Mouse (Mus musculus) left cerebral cortex, postnatal 25 days (tissue): ENCODE results near the gene Pde10a. TPM values are rescaled to one million over a fixed set of nuclear protein-coding genes. Genes with fewer than 3 reads are reported as not detected.

Source experiments
- DNase-seq, 2 experiments: peaks; one replicate each; pipeline ENCODE4 v3.0.0; 2022; ENCODE audit warnings: low spot score in 2 of 2, mixed read lengths in 1 of 2
- intact Hi-C: fragments of 180-260 bp; cut with DNase I; formaldehyde crosslinking; loops from one replicate; pipeline ENCODE4 v1.15.1; 2025
- total RNA-seq, 2 experiments: library from RNA; stranded (reverse); gene quantifications; 2 replicates each; pipeline ENCODE4 v1.2.3; 2021

Pde10a gene
- total RNA-seq, 2 experiments from 2014 or later, result 64.8 to 174 TPM

- DNase-seq, result no peak
- intact Hi-C loops, result no loop called here
Observed at GRCm38 (mm10) chr17:8809771-8810170, 284.6 kb downstream of the Pde10a start.

DNA sequence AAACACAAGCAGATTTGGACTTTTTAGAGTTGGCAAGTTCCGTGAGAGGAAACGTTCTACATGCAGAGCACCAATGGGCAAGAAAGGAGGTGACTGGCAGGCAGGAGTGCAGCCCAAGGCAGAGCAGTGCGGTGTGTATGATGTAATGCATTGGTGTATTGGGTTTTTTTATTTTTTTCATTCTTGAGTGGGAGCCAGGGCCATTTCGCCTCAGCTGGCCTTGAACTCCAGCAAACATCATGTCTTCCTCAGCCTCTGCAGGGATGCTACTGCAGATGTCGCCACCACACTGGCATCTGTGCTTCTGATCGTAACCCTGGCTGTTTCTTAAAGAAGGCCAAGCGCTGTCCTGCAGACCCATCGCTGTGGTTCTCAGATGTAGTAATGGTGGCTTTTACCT, 285.0 kb downstream of the Pde10a start:
- intact Hi-C loops, result no loop called here
- no peak for DNase-seq

DNA sequence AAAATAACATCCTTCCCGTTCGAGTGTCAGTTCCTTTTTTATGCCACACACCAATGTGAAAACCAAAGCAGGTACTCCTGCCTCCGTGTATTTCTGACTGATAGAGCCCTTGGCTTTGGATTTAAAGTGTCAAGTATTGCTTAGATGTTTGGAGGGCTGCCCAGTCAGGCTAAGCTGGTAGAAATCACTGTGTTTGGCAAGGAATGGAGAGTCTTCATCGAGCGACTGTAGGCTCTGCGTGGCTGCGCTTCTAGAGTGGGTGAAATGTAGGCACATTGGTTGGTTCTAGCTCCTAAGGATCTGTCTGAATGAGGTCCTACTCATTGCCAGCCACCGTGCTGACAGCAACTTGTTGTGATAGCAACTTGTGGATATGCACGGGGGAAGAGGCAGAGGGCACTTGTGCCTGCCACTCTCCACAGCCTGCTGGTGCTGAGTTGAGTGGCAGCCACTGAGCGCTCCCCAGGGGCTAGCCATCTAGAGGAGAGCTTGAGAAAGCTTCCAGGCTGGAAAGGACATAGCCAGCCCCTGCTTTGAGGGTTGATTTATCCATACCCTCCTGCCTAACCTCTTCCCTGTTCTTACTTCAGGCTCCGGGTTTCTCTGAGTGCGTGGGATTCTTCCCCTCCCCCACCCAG, 287.2 kb downstream of the Pde10a start:
- DNase-seq, result peak in 1 of 2 experiments; percentile 69
- intact Hi-C loops, result no loop called here

DNA sequence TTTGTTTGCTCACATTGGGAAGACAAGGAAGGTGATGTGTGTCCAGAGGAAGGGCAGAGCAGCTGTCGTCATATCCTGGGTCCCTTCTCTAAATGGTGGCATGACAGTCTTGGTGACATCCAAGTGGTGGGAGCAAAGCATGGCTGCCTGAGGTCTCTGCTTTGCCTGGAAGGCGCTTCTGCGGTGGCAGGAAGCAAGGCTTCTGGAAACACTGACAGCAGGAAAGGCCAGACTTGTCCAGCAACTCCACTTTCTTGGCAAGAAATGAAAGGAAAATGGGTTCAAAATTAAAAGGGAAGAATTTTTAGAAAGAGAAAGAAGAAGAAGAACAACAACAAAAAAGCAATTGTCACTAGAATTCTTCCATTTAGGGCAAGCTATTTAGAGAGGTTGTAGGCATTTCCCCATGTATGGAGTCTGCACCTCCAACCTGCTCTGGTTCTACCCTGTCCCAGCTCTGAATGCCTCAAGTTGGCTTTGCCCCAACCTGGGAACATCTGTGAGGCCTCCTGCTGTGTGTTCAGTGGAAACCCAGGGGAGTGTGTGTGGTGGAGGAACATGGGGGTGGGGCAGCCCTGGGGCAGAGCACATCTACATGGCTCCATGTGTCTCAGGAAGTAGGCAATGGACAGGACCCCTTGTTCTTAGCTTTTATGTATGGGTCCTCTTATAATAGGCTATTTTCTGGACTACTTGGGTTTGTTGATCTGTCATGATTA, 288.8 kb downstream of the Pde10a start:
- DNase-seq, result no peak
- intact Hi-C loops, result no loop called here

GRCm38 (mm10) chr17:8815376-8815775, 290.2 kb downstream of the Pde10a start:
- no peak for DNase-seq
- intact Hi-C loops, result no loop called here

GRCm38 (mm10) chr17:8815864-8816263, 290.7 kb downstream of the Pde10a start:
- intact Hi-C loops, result no loop called here
- DNase-seq, result no peak

DNA sequence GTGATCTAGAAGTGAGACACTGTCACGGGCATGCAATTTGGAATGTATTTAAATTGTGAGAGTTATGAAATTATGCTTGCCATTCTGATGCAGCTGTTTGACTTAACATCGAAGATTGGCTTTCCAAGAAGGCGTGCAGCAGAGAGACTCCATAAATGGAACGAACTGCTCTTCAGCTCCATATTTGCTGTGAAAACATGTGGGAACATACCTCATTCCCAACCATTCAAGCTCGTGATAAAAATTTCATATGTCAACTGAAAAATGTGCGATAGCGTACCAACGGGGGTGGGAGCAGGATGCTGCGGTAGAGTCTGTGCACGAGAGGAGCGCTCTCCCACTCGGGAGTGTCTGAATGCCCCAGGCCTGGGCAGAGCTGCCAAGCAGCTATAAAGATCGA, 293.5 kb downstream of the Pde10a start:
- intact Hi-C loops, result no loop called here
- peak; percentile 40 to 80 for DNase-seq

- intact Hi-C loops, result no loop called here
- no peak for DNase-seq
Observed at GRCm38 (mm10) chr17:8823548-8823947, 298.4 kb downstream of the Pde10a start.

GRCm38 (mm10) chr17:8827204-8827603, 302.0 kb downstream of the Pde10a start:
- intact Hi-C loops, result no loop called here
- DNase-seq, result no peak

- DNase-seq, result no peak
- intact Hi-C loops, result no loop called here
Observed at GRCm38 (mm10) chr17:8831001-8831400, 305.8 kb downstream of the Pde10a start.

GRCm38 (mm10) chr17:8836292-8836691, 311.1 kb downstream of the Pde10a start:
- intact Hi-C loops, result no loop called here
- no peak for DNase-seq

DNA sequence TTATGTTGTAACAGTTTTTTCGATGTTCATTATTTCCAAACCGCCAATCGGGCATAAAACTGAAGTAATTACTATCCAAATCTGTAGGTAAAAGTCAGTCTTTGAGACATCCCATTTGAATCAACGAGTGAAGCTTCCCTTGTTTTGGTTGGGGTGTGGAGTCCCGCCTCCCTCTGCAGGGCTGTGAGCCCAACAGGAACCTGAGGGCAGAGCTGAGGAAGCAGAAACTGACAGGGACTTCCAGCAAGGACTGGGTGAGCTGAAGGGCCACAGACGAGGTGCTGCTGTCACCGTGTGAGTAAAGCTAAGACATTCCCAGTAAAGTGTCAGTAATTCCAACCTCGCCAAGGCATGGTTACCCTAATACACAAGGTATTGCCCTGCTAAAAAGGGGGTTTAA, 313.1 kb downstream of the Pde10a start:
- DNase-seq, result no peak
- intact Hi-C loops, result no loop called here

- no peak for DNase-seq
- intact Hi-C loops, result no loop called here
Observed at GRCm38 (mm10) chr17:8839237-8840011, 314.3 kb downstream of the Pde10a start.

- DNase-seq, result no peak
- intact Hi-C loops, result no loop called here
Observed at GRCm38 (mm10) chr17:8841094-8841493, 315.9 kb downstream of the Pde10a start.

DNA sequence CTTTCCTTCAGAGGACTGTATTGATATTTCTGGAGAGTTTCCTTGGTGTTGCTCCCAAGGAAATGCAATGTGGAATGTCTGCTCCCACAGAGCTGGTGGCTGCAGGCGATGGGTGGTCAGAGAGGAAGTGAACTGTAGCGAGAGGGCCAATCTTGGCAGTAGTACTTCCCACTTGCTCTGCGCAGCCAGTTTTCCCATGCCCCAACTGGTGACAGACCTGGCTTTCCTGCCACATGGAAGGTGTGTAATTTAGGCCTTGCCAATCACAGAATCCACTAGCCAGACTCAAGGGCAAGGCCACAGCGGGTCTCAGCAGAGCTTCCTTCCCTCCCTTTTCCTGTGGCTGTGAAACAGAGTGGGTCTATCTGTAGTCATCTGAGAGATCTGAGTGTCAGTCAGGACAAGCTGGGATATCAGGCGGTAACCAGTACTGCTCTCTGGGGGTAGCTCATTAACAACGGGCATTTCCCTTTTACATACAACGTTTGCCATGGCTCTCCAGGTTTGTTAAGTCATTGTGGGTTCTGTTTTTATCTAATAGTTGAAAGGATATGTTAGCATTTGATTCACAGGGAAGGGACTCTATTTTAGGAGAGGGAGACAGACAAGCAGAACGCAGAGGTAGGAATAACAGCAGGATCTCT, 316.8 kb downstream of the Pde10a start:
- intact Hi-C loops, result no loop called here

DNA sequence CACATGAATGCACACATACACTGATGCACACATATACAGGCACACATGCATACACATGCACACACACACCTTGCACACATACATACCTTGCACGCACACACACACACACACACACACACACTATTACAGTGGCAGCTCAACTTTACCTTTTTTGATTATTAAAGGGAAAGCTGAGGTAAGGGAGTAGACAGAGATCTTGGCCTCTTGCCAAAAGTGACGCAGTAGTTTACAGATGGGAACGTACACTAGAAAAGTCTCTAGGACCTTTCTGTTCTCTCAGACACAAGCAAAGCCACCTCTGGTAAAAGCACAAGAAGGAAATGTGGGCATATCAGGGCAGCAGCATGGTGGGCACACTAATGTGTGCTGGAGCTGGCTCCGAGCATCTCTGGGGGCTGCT, 317.5 kb downstream of the Pde10a start:
- DNase-seq, result no peak
- intact Hi-C loops, result no loop called here

More for the DNA sequence above, 316.8 kb downstream of the Pde10a start:
- no peak for DNase-seq

GRCm38 (mm10) chr17:8843941-8844340, 318.8 kb downstream of the Pde10a start:
- intact Hi-C loops, result no loop called here
- no peak for DNase-seq

GRCm38 (mm10) chr17:8846506-8846905, 321.3 kb downstream of the Pde10a start:
- DNase-seq, result no peak
- intact Hi-C loops, result no loop called here

- peak; percentile 73 to 79 for DNase-seq
- intact Hi-C loops, result no loop called here
Observed at GRCm38 (mm10) chr17:8847558-8847957, 322.4 kb downstream of the Pde10a start.

GRCm38 (mm10) chr17:8851846-8852245, 326.7 kb downstream of the Pde10a start:
- DNase-seq, result peak; percentile 42 to 67
- intact Hi-C loops, result no loop called here
